ENCODE assay signal across 9 mouse cellular contexts in genomic region chr7:126860987-126861386, GRCm38 (mm10). TPM values are rescaled to one million over a fixed set of nuclear protein-coding genes. Genes with fewer than 3 reads are reported as not detected.
DNase-seq lines count a peak whose midpoint lies in the region; ATAC-seq and TF ChIP-seq lines count a peak whose summit lies in the region.
"Had no signal": no experiment of that assay in that cellular context is flagged by ENCODE, and none has a peak within 500 bp of the region (broad histone marks: within the 10 kb centered on the region; RNA-seq: fewer than 3 reads in every experiment).

No protein-coding gene starts in this region.

- intact Hi-C loops in heart, postnatal 14 days (cut with DNase I): loop anchor here (5.0 kb wide), 1 partner anchor 36 kb away; no protein-coding TSS in a partner anchor

- peaks cover 19% of the 10 kb centered on the region; the same call in 1 of the 2 replicates for H3K79me2 ChIP-seq in macrophage (ENCODE audit: inconsistent target)

- H3K36me3 ChIP-seq in heart, embryonic 15.5 days: peaks cover 41% of the 10 kb centered on the region
- H3K36me3 ChIP-seq in ES-E14 (ENCODE audit: control insufficient read depth, insufficient read depth, low read length, poor library complexity, severe bottlenecking): peaks cover 54% of the 10 kb centered on the region
- H3K36me3 ChIP-seq in macrophage (ENCODE audit: inconsistent target): peaks cover 30% of the 10 kb centered on the region

- no peaks in the 10 kb centered on the region for H3K9me3 ChIP-seq in heart, embryonic 15.5 days (replicated peaks)
- H3K9me3 ChIP-seq in ES-E14 (ENCODE audit: control insufficient read depth, insufficient read depth, low read depth, low read length): no peaks in the 10 kb centered on the region

- in situ Hi-C loops in ES-E14 (cut with MboI; ENCODE audit: low sequenced_read_pairs in 2 of 2, unreplicated experiment in 2 of 2): no loop called here

- peak overlapping the region; percentile 67 for H3K4me3 ChIP-seq in heart, embryonic 15.5 days
- peak overlapping the region; percentile 77 to 86 for H3K4me3 ChIP-seq in ES-E14 (ENCODE audit: insufficient read depth in 1 of 2, low read depth in 1 of 2, low read length in 2 of 2, poor library complexity in 1 of 2, severe bottlenecking in 1 of 2)
- H3K4me3 ChIP-seq in macrophage (ENCODE audit: inconsistent target): peak overlapping the region; percentile 80

- H3K9ac ChIP-seq in heart, embryonic 15.5 days: peak overlapping the region; percentile 64
- peak overlapping the region; percentile 87 for H3K9ac ChIP-seq in ES-E14 (ENCODE audit: insufficient read depth, low read depth, low read length, poor library complexity, severe bottlenecking)

- peak overlapping the region; percentile 76 for H3K4me2 ChIP-seq in heart, embryonic 15.5 days

- ATAC-seq in heart, embryonic 15.5 days (replicated peaks; ENCODE audit: insufficient number of reproducible peaks, insufficient read depth, low FRiP score, low read depth): no peak
- 0 out of 2 replicates have a peak, but pooled peaks have one; percentile 4 for ATAC-seq in granulocyte monocyte progenitor cell, adult 5-6 weeks (replicated peaks; ENCODE audit: poor library complexity, severe bottlenecking)

- no peak for DNase-seq in heart, postnatal 14 days
- DNase-seq in ES-E14 (ENCODE audit: low read depth, low spot score): no peak
- DNase-seq in natural killer cell, adult 2 months (ENCODE audit: low spot score in 2 of 2): no peak
- DNase-seq in frontal cortex, adult 2 months (ENCODE audit: extremely low spot score in 1 of 2, low spot score in 1 of 2): no peak
- DNase-seq in ovary, adult 18-20 months (ENCODE audit: low spot score): no peak

- peaks cover 30% of the 10 kb centered on the region for H3K4me1 ChIP-seq in heart, embryonic 15.5 days (replicated peaks)
- peaks cover 0 to 19% of the 10 kb centered on the region in 2 experiments for H3K4me1 ChIP-seq in ES-E14 (ENCODE audit: control insufficient read depth in 2 of 2, insufficient read depth in 2 of 2, low read length in 2 of 2, poor library complexity in 1 of 2)

- WGBS in heart, embryonic 15.5 days: 59% methylated on average over 5 of the region's 5 CpGs
- 39% methylated on average over 5 of the region's 5 CpGs for WGBS in macrophage (ENCODE audit: missing documents)

- peak overlapping the region; percentile 13; the same call in 1 of the 2 replicates for H3K27ac ChIP-seq in heart, embryonic 15.5 days
- H3K27ac ChIP-seq in ES-E14 (ENCODE audit: insufficient read depth, low read depth, low read length, poor library complexity, severe bottlenecking) (peak overlapping the region; percentile 15; the same call in 1 of the 2 replicates), macrophage (peak overlapping the region; percentile 69)

- H3K27me3 ChIP-seq in heart, embryonic 15.5 days: no peaks in the 10 kb centered on the region

TF ChIP-seq in ES-E14, 5 proteins besides CTCF, POLR2A, EP300 and RAD21:
- TF ChIP-seq HCFC1 (IDR thresholded peaks at IDR 0.05; ENCODE audit: borderline replicate concordance, insufficient read depth, low read length): no peak

RNA-seq across cellular contexts. Expression of gene Hirip3, which starts 0.8 kb away (rescaled TPM):
- 14.3 and 24.2 TPM in 2 replicates for polyA plus RNA-seq in heart, embryonic 15.5 days (2015; fragmentation: Nextera tagmentation; extraction: Ambion mirVana)
- total RNA-seq in heart, postnatal 14 days (2021): 1 to 10 TPM; 5.4 to 7.4 TPM
- total RNA-seq in ES-E14 (2012; rRNA removed): 99.7 and 111 TPM in 2 replicates
- total RNA-seq in granulocyte monocyte progenitor cell, adult 5-6 weeks (2014; fragmentation: Nextera tagmentation): 62.2 and 65.9 TPM in 2 replicates
- total RNA-seq in granulocyte monocyte progenitor cell, adult 5-6 weeks (2017): 168 and 171 TPM in 2 replicates
- 10 to 100 TPM in 9 of 26 experiments, 1 to 10 TPM in 17; 1.5 to 19.1 (median 7.0) TPM for total RNA-seq in macrophage (2018; cell fraction: chromatin; rRNA removed)
- total RNA-seq in macrophage (2018; cell fraction: cytosol; rRNA removed): 1 to 10 TPM; 1.4 to 4.0 (median 2.1) TPM
- total RNA-seq in macrophage (2018; cell fraction: nucleus; rRNA removed): 10 to 100 TPM in 4 of 26 experiments, 1 to 10 TPM in 22; 1.4 to 37.0 (median 4.8) TPM
- polyA plus RNA-seq in macrophage (2018): 3.9 to 23.5 TPM (median 19.4 TPM) in 3 replicates
- polyA plus RNA-seq in frontal cortex, adult 2 months (2012; rRNA removed): 89.0 and 92.5 TPM in 2 replicates

RNA-seq across cellular contexts. Expression of gene Ino80e, which starts 1.2 kb away (rescaled TPM):
- polyA plus RNA-seq in heart, embryonic 15.5 days (2015; fragmentation: Nextera tagmentation; extraction: Ambion mirVana): 50.4 and 56.9 TPM in 2 replicates
- 10 to 100 TPM; 21.2 to 21.4 TPM for total RNA-seq in heart, postnatal 14 days (2021)
- 68.7 and 78.7 TPM in 2 replicates for total RNA-seq in ES-E14 (2012; rRNA removed)
- 89.0 and 100 TPM in 2 replicates for total RNA-seq in granulocyte monocyte progenitor cell, adult 5-6 weeks (2014; fragmentation: Nextera tagmentation)
- 23.4 and 35.3 TPM in 2 replicates for total RNA-seq in granulocyte monocyte progenitor cell, adult 5-6 weeks (2017)
- total RNA-seq in macrophage (2018; cell fraction: chromatin; rRNA removed): 10 to 100 TPM; 17.3 to 81.3 (median 47.8) TPM
- total RNA-seq in macrophage (2018; cell fraction: cytosol; rRNA removed): 10 to 100 TPM; 27.4 to 49.8 (median 41.5) TPM
- total RNA-seq in macrophage (2018; cell fraction: nucleus; rRNA removed): 10 to 100 TPM; 15.0 to 64.5 (median 31.7) TPM
- polyA plus RNA-seq in macrophage (2018): 34.7 to 59.9 TPM (median 57.7 TPM) in 3 replicates
- polyA plus RNA-seq in frontal cortex, adult 2 months (2012; rRNA removed): 56.0 and 58.8 TPM in 2 replicates

RNA-seq across cellular contexts. Expression of gene Doc2a, which starts 13.8 kb away (rescaled TPM):
- polyA plus RNA-seq in heart, embryonic 15.5 days (2015; fragmentation: Nextera tagmentation; extraction: Ambion mirVana): 0.53 TPM in 1 of 2 replicates, not detected in the other
- not detected for total RNA-seq in heart, postnatal 14 days (2021)
- 5.5 and 7.7 TPM in 2 replicates for total RNA-seq in ES-E14 (2012; rRNA removed)
- not detected in 2 replicates for total RNA-seq in granulocyte monocyte progenitor cell, adult 5-6 weeks (2014; fragmentation: Nextera tagmentation)
- total RNA-seq in granulocyte monocyte progenitor cell, adult 5-6 weeks (2017): 0.15 TPM in 1 of 2 replicates, not detected in the other
- total RNA-seq in macrophage (2018; cell fraction: chromatin; rRNA removed): not detected
- under 1 TPM in 5 of 26 experiments, not detected in 21; 0.04 to 0.10 (median 0.06) TPM for total RNA-seq in macrophage (2018; cell fraction: cytosol; rRNA removed)
- not detected for total RNA-seq in macrophage (2018; cell fraction: nucleus; rRNA removed)
- 0.10 TPM in 1 of 3 replicates, not detected in the others for polyA plus RNA-seq in macrophage (2018)
- 35.1 and 44.5 TPM in 2 replicates for polyA plus RNA-seq in frontal cortex, adult 2 months (2012; rRNA removed)
- polyA plus RNA-seq: gonadal fat pad, adult 2 months had no signal

RNA-seq across cellular contexts. Expression of gene Taok2, which starts 23.5 kb away (rescaled TPM):
- 29.0 and 36.4 TPM in 2 replicates for polyA plus RNA-seq in heart, embryonic 15.5 days (2015; fragmentation: Nextera tagmentation; extraction: Ambion mirVana)
- 10 to 100 TPM; 61.4 to 61.7 TPM for total RNA-seq in heart, postnatal 14 days (2021)
- total RNA-seq in ES-E14 (2012; rRNA removed): 42.3 and 57.2 TPM in 2 replicates
- 28.0 and 45.8 TPM in 2 replicates for total RNA-seq in granulocyte monocyte progenitor cell, adult 5-6 weeks (2014; fragmentation: Nextera tagmentation)
- 29.9 and 35.6 TPM in 2 replicates for total RNA-seq in granulocyte monocyte progenitor cell, adult 5-6 weeks (2017)
- total RNA-seq in macrophage (2018; cell fraction: chromatin; rRNA removed): 100 to 1,000 TPM in 20 of 26 experiments, 10 to 100 TPM in 6; 47.2 to 205 (median 151) TPM
- total RNA-seq in macrophage (2018; cell fraction: cytosol; rRNA removed): 10 to 100 TPM; 18.7 to 42.1 (median 29.5) TPM
- total RNA-seq in macrophage (2018; cell fraction: nucleus; rRNA removed): 100 to 1,000 TPM in 19 of 26 experiments, 10 to 100 TPM in 7; 55.6 to 193 (median 126) TPM
- 24.1 to 40.9 TPM (median 31.3 TPM) in 3 replicates for polyA plus RNA-seq in macrophage (2018)
- 105 and 110 TPM in 2 replicates for polyA plus RNA-seq in frontal cortex, adult 2 months (2012; rRNA removed)

RNA-seq across cellular contexts. Expression of gene 4930451I11Rik, which starts 29.5 kb away (rescaled TPM):
- polyA plus RNA-seq in heart, embryonic 15.5 days (2015; fragmentation: Nextera tagmentation; extraction: Ambion mirVana): not detected in 2 replicates
- total RNA-seq in heart, postnatal 14 days (2021): not detected
- not detected in 2 replicates for total RNA-seq in ES-E14 (2012; rRNA removed)
- not detected in 2 replicates for total RNA-seq in granulocyte monocyte progenitor cell, adult 5-6 weeks (2014; fragmentation: Nextera tagmentation)
- not detected in 2 replicates for total RNA-seq in granulocyte monocyte progenitor cell, adult 5-6 weeks (2017)
- not detected for total RNA-seq in macrophage (2018; cell fraction: chromatin; rRNA removed)
- not detected for total RNA-seq in macrophage (2018; cell fraction: cytosol; rRNA removed)
- total RNA-seq in macrophage (2018; cell fraction: nucleus; rRNA removed): not detected
- polyA plus RNA-seq in macrophage (2018): not detected in 3 replicates
- 0.53 TPM in 1 of 2 replicates, not detected in the other for polyA plus RNA-seq in frontal cortex, adult 2 months (2012; rRNA removed)
- polyA plus RNA-seq: gonadal fat pad, adult 2 months had no signal

Comparison
In these comparisons a context has a peak if more than half of its experiments do, and no peak if none do; other contexts are left out.
1. H3K27ac ChIP-seq: peak in every context shown above with its lines; median percentile 69 in macrophage; 15 in ES-E14; 13 in heart, embryonic 15.5 days.
2. RNA of gene Hirip3, which starts 0.8 kb away (total RNA-seq): 62.2 to 171 TPM in granulocyte monocyte progenitor cell, adult 5-6 weeks and 99.7 to 111 TPM in ES-E14; 5.4 to 7.4 TPM in heart, postnatal 14 days; every median in the first group is over 4 times any median in the second.
3. Peak in every context shown above with its lines, with median percentiles within 50 percentile points of each other: H3K4me3 ChIP-seq.